Mouse (Mus musculus): ENCODE measurements at regions not wholly inside any gene's neighbourhood (a gene's known extent, or its start where the extent isn't known, plus 50 kb on each side); places are given as distances from the start of the nearest gene placed in this dataset.

DNA sequence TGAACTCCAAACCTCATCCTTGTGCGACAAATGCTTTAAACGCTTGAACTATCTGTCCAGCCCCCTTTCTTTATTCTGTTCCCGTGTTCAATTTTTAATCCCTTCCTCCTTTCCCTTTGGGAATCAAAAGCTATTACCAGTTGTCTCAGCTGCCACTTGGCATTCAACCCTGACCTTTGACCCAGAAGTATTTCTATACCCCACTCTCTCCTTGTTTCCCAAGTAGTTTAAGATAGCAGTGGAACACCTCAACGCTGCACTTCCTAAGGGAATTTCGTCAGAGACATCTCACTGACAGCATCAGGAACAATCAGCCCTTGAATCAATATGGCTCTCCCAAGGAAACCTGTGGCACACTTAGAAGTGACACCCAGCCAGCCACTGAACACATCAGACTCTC is 229.1 kb downstream of the Pros1 start:
- Histone ChIP-seq H3K27ac (no peak overlapping the region), H3K4me3 (no peak overlapping the region)
- TF ChIP-seq CTCF (conservative IDR thresholded peaks at IDR 0.05), result no peak
- no peak for DNase-seq (ENCODE audit: low spot score in 2 of 2)

DNA sequence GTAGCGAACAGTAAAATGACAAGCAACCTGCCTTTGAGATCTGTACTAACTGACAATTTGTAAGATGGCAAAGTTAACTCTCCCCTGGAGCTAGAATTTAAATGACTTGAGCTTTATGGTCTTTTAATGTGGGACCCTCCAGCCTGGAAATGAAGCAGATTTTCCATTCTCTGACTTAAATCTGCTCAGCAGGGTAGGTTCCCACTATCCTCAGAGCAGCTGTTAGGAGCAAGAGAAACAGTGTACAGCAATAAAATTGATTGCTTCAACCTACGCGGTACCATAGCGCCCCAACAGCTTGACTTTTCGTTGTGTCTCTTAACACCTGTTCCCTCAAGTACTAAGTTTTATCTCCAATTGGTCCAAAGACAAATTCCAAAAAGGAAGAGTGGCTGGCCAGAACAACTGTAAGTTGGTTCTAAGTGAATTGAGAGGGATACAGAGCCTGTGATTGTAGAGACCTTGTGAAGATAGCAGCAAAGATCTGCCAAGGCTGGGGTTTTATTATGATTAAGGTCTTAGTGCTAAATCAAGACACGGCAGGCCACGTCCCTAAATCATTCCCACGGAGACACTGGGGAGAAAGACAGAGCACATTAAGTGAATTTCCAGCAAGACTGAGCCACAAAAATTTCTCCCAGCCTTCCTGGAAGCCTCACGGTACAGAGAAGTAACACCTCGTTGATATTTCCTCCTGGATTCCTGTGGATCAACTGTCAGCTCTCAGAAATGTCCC is 230.1 kb downstream of the Pros1 start:
- DNase-seq (ENCODE audit: low spot score in 2 of 2), result no peak
- TF ChIP-seq CTCF (conservative IDR thresholded peaks at IDR 0.05), result no peak
- no peak overlapping the region for H3K4me3 ChIP-seq

DNA sequence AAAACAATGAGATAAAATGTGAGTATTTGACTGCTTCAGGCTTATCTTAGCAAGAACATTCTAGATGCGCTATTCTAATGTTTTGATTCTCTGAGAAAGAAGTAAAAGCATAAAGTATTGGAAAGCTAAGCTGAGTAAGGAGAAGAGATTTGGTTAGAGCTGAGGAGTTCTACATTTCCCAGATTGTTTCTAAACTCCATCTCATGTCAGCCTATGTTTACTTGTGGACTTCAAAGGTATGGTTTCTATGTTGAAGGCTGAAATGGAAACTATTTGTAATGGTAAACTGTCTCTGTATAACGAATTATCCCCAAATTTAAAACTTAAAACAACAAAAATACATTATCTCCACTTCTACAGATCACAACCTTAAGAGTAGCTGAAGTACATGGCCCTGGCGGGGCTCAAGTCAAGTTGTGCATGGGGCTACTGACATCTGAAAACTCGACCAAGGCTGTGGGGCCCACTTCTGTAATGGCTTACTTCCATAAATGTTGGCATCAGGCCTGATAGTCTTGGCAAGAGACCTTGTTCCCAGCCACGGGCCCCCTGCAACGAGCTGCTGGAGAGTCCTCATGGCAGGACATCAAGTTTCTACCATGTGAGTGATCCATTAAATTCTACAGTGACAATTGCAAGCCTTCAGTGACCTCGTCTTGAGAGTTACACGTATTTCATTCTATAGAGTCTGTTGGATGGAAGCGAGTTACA is 232.1 kb downstream of the Pros1 start:
- DNase-seq (ENCODE audit: low spot score in 2 of 2), result no peak
- Histone ChIP-seq H3K27ac (no peak overlapping the region), H3K4me3 (no peak overlapping the region)
- TF ChIP-seq CTCF (conservative IDR thresholded peaks at IDR 0.05), result no peak

More for the DNA sequence above, 230.1 kb downstream of the Pros1 start:
- no peak overlapping the region for H3K27ac ChIP-seq

DNA sequence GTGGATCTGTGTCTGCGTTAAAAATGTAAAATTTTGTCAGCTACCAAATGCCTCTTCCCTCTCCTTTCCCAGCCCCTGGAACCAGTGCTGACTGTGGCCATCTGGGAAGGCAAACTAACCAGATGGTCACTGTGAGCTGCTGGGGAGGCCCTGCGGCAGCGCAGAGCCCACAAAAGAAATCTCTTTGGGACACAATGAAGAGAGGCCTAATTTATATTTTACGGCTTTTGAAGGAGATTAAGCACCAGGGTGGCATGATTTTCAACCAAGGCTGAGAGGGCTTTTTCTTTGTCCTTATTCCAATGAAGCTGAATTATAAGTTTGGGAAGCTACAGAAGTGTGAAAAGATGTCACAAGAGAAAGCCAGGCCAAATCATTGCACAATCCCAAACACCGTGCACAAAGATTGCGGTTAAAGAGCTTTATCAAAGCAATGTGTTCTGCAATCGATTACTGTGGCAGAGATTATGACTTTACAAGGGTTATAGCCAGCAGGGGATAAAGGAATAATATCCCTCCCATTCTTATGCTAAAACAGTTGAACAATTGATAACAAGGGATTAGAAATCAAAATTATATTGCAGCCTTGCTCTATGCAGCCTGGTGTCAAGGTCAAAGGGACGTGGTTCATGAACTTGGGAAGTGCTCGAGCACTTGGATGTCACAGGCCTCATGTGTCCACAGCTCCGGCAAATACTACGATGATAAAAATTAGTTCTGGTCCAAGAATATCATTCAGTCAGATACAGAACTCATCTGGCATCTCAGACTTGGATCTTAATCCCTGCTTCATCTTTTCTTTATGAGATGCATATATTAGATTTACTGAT is 237.6 kb downstream of the Pros1 start:
- no peak overlapping the region for H3K4me3 ChIP-seq
- peak overlapping the region; percentile 66 for H3K27ac ChIP-seq
- TF ChIP-seq CTCF (conservative IDR thresholded peaks at IDR 0.05), result no peak
- peak; percentile 68 to 72 for DNase-seq (ENCODE audit: low spot score in 2 of 2)

DNA sequence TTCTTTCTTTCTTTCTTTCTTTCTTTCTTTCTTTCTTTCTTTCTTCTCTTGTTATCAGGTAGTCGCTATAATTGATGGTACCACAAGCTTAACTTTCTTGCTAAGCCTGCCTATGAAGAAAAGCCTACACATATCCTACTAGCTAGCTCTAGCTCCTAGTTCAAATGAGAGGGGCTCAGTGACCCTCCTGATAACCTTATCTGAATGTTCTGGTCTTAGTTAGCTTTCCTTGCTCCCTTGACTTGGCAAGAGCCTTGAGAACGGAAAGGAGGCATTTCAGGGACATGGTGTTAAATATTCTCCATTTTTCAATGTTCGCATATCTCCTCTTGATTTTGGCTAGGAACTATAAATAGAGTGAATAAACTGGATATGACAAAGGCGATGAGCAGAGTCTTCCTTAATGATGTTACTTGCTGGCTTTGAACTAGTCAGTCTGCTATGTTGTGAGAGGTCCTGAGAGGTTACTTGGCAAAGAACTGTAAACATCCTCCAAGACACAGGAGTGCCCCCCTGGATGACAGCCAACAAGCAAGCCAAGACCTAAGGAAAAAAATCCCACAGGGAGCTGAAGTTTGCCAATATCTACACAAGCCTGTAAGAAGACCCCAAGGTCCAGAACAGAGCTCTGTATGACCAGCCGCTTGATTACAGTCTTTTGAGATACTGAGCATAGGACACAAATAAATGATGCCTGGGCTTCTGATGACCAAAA is 240.2 kb downstream of the Pros1 start:
- H3K4me3 ChIP-seq, result no peak overlapping the region
- no peak for TF ChIP-seq CTCF (conservative IDR thresholded peaks at IDR 0.05)

DNA sequence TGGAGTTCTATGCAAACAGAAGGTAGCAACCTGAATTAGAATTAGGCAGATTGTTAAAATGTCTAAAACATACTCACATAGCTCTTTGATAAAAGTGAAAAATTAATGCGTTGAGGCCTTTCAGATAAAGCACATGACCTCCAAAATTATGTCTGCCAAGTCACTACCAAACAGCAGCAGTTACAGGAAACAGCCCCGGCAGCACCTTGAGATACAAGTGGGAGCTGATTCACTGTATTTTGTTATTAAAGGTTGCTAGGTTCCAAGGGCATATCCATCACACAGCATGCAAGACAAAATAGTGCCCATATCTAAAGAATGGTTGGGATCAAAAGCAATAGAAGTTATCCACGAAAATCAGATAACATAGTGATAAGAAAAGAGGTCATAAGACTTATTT is 248.3 kb downstream of the Pros1 start:
- TF ChIP-seq CTCF (conservative IDR thresholded peaks at IDR 0.05), result no peak
- H3K27ac ChIP-seq, result no peak overlapping the region

More for the DNA sequence above, 240.2 kb downstream of the Pros1 start:
- H3K27ac ChIP-seq, result no peak overlapping the region
- DNase-seq (ENCODE audit: low spot score in 2 of 2), result no peak

DNA sequence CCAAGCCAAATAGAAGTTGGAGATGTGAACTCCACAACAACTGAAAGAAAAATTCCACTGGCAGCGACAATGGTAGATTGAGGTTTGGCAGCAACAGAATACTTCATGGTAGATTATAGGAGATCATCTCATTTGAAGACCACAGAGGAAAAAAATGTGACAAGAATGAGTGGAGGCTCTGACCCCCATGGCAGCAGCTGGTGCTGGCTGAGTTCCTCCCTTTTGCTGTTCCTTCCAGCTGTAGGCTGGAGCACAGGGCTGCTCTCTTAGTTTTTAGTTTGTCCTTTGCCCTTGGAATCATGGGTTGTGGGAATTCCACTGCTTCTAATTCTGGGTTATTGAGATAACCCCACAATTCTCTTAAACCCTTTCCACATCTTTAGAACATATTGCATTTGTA is 248.8 kb downstream of the Pros1 start:
- DNase-seq (ENCODE audit: low spot score in 2 of 2), result no peak
- no peak for TF ChIP-seq CTCF (conservative IDR thresholded peaks at IDR 0.05)
- no peak overlapping the region for H3K4me3 ChIP-seq
- H3K27ac ChIP-seq, result no peak overlapping the region

More for the DNA sequence above, 248.3 kb downstream of the Pros1 start:
- DNase-seq (ENCODE audit: low spot score in 2 of 2), result no peak
- no peak overlapping the region for H3K4me3 ChIP-seq

DNA sequence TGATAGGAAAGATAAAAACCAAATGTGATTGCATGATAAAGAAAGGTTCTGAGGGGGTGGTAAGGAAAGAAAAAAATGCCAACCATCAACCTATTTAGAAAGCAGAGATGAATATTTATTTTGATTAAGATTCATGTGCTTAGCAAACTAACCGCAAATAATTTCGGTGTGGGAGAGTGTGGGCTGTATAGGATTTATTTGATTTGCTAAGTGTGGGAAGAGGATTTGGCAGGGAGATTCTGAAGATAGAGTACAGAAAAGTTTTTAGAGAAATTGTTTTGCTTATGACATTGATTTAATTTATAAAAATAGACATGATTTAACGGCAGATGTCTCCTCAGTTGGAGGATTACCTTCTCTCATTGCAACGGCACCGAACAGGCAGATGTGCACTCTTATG is 250.3 kb downstream of the Pros1 start:
- Histone ChIP-seq H3K27ac (no peak overlapping the region), H3K4me3 (no peak overlapping the region)
- DNase-seq (ENCODE audit: low spot score in 2 of 2), result peak in 1 of 2 experiments; percentile 26
- no peak for TF ChIP-seq CTCF (conservative IDR thresholded peaks at IDR 0.05)

DNA sequence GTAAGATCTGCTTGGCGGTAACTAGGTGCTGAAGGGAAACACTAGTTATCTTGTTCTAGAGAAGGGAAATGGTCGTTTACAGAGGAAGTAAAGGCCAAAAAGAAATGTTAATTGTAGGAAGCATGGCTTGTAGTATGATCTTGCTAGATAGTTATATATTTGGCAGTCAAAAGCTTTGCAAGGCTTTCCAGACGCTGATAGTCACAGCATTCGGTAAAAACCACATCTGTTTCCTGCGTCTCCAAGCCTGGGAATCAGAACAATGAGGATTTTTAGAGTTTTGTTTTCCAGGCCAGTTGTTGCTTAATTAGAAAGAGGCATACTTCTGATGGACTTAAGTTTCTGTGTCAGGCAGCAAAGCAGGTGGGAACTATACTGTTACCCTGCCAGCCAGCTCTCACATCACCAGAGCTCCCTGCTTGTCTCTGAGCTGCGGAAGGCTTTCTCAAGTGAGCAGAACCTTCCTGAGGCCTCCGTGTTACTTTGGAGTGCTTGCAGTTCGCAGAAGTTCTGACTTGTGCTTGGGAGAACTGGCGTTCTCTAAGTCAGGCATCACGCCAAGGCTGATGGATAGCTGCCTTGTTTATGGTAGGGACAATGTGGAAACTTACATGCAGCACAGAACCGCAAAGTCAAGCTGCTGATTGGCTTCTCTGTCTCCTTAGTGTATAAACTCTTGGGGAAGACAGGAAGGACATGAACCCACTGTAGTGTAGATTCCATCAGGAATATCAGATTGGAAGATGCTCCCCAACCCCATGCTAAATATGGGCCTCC is 251.0 kb downstream of the Pros1 start:
- no peak for TF ChIP-seq CTCF (conservative IDR thresholded peaks at IDR 0.05)
- no peak for DNase-seq (ENCODE audit: low spot score in 2 of 2)
- no peak overlapping the region for H3K27ac ChIP-seq

DNA sequence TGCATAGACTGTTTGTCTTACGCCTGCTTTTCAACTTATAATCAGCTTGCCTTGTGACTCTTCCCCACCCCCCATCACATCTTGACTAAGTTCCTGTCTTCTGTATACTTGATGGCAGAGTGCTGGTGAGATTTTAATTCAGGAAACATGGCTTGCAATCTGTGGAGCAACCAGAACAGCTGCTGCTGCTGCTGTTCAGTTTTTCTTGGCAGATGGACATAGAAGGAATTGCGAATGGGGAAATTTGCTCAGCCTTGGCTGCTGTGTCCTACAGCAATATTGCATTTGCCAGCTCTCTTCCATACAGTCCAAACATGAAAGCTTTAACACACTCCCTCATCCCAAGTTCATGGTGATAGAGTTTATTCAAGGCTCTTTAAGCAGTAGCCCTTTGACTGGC is 262.3 kb downstream of the Pros1 start:
- DNase-seq (ENCODE audit: low spot score in 2 of 2), result peak; percentile 47 to 63
- TF ChIP-seq CTCF (conservative IDR thresholded peaks at IDR 0.05), result no peak
- Histone ChIP-seq H3K4me3 (no peak overlapping the region), H3K27ac (no peak overlapping the region)

More for the DNA sequence above, 251.0 kb downstream of the Pros1 start:
- H3K4me3 ChIP-seq, result no peak overlapping the region

DNA sequence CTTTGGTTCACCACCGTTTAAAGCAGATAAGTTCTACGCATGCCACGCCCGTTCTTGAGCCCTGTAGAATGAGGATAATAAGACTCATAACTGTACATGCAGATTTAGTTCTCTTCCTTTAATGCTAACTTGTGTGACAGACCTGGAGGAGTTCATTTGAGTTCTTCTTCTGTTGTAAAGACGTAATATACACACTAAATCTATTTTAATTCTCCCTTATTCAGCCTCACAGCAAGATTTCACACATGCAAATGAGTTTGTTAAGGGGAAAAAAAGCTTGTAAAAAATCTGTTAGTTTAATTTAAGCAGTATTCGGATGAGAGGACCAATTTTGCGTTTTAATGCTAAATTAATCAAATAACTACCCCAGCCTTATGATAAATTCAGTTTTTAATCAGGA is 264.6 kb downstream of the Pros1 start:
- no peak for TF ChIP-seq CTCF (conservative IDR thresholded peaks at IDR 0.05)
- no peak for DNase-seq (ENCODE audit: low spot score in 2 of 2)
- Histone ChIP-seq H3K4me3 (no peak overlapping the region), H3K27ac (no peak overlapping the region)

DNA sequence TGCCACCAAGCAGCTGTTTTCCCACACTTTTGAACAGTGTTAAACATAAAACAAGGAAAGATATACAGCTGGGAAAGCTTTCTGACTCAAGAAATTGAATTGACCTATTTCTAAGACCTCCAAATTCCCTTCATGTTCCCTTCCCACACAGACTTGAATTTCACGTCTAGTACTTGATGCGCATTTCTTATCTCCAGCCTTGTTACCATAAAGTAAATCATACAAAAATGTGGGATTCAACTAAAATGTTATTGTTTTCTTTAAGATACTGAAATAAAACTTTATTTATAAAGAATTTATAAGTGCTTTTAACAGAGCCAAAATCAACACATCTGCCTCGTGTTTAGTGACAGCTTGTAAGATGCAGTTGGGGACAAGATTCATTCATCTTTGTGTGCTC is 289.7 kb downstream of the Pros1 start:
- DNase-seq (ENCODE audit: low spot score in 2 of 2), result no peak

More for the DNA sequence above, 289.7 kb downstream of the Pros1 start:
- Histone ChIP-seq H3K27ac (no peak overlapping the region), H3K4me3 (no peak overlapping the region)
- no peak for TF ChIP-seq CTCF (conservative IDR thresholded peaks at IDR 0.05)

Data from layer of hippocampus, adult 2 months (tissue).